Mouse (Mus musculus): ENCODE measurements at regions not wholly inside any gene's neighbourhood (a gene's known extent, or its start where the extent isn't known, plus 50 kb on each side); places are given as distances from the start of the nearest gene placed in this dataset.

DNA sequence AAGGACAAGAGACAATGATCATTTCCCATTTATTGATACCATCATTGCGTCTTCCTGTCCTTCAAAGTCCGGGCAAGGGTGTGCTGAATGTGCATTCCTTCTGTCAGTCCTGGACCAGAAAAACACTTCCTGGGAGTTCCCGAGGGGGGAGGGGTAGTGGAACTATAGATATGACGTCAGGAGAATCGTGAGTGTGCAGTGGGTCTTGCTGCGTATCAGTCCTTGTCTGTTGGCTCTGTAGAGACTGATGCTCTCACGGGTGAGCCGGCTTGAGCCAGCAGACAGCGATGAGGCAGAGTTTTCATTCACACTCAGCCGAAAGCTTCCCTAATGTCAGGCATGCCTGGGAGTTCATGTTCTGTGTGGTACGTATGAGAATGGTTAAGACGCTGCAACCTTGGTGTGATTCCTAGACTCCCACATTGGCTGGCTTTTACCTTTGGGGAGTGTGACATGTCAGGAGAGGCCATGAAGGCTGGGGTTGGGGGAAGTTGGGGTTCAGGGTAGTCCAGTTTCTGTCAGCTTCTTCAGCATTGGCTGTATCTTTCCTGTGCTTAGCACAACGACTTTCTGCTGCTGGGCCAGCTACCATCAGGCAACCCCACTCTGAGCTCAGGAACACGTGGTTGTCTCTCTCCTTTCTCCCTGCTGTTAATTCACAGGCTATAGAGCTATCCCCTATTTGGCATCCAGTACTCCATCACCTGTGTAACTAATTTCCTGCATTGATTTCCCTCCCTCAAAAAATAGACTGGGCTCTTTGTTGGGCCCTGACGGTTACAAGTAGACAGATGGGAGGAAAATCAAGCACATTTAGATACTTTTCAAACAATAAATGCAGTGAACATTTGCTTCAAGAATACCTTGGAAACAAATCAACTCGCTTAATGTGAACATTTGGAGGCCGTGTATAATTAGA lies 203.2 kb upstream of the Daam1 start:
- Histone ChIP-seq H3K9me3 (replicated peaks) (no peaks in the 10 kb centered on the region), H3K4me1 (peaks cover 10% of the 10 kb centered on the region; the same call in 1 of the 2 replicates), H3K27ac (replicated peaks) (no peak overlapping the region), H3K36me3 (no peaks in the 10 kb centered on the region), H3K4me3 (no peak overlapping the region), H3K27me3 (ENCODE audit: low read depth, poor library complexity, severe bottlenecking) (no peaks in the 10 kb centered on the region)
- DNase-seq (ENCODE audit: low spot score), result no peak
- WGBS, result 83% methylated on average over 17 of the region's 17 CpGs

- no peak for DNase-seq (ENCODE audit: low spot score)
- Histone ChIP-seq H3K27ac (replicated peaks) (no peak overlapping the region), H3K4me3 (no peak overlapping the region), H3K9me3 (replicated peaks) (no peaks in the 10 kb centered on the region), H3K36me3 (no peaks in the 10 kb centered on the region), H3K27me3 (ENCODE audit: low read depth, poor library complexity, severe bottlenecking) (no peaks in the 10 kb centered on the region), H3K4me1 (peaks cover 10% of the 10 kb centered on the region; the same call in 1 of the 2 replicates)
- 71% methylated on average over 5 of the region's 5 CpGs for WGBS
Observed at GRCm38 (mm10) chr12:71628340-71628738, 202.5 kb upstream of the Daam1 start.

GRCm38 (mm10) chr12:71628796-71629195 lies 202.1 kb upstream of the Daam1 start:
- Histone ChIP-seq H3K27ac (replicated peaks) (no peak overlapping the region), H3K36me3 (no peaks in the 10 kb centered on the region), H3K9me3 (replicated peaks) (no peaks in the 10 kb centered on the region), H3K27me3 (ENCODE audit: low read depth, poor library complexity, severe bottlenecking) (no peaks in the 10 kb centered on the region), H3K4me1 (peaks cover 10% of the 10 kb centered on the region; the same call in 1 of the 2 replicates), H3K4me3 (no peak overlapping the region)
- WGBS, result 91% methylated on average over 10 of the region's 10 CpGs
- no peak for DNase-seq (ENCODE audit: low spot score)

DNA sequence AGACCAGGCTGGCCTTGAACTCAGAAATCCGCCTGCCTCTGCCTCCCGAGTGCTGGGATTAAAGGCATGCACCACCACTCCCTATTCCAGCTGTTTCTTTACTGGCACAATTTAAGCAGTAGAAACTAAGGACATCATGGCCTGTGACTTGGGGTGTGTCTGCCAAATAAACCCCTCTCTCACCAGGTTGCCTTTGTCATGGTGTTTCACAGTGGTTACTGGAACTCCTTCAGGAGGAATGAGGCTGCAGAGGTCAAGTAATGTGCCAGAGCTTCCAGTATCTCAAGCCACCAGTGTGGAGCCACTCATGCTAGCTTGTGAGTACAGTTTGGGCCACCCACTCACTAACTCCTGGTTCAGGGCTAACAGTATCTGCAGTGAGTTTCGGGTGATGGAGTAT lies 200.5 kb upstream of the Daam1 start:
- Histone ChIP-seq H3K27me3 (ENCODE audit: low read depth, poor library complexity, severe bottlenecking) (no peaks in the 10 kb centered on the region), H3K4me1 (0 out of 2 replicates have a peak, but pooled peaks cover 4% of the 10 kb centered on the region), H3K9me3 (replicated peaks) (no peaks in the 10 kb centered on the region), H3K36me3 (no peaks in the 10 kb centered on the region), H3K4me3 (no peak overlapping the region), H3K27ac (replicated peaks) (no peak overlapping the region)
- no peak for DNase-seq (ENCODE audit: low spot score)
- 97% methylated on average over 3 of the region's 3 CpGs for WGBS

- Histone ChIP-seq H3K9me3 (replicated peaks) (no peaks in the 10 kb centered on the region), H3K27ac (replicated peaks) (no peak overlapping the region), H3K27me3 (ENCODE audit: low read depth, poor library complexity, severe bottlenecking) (peaks cover 8% of the 10 kb centered on the region; the same call in 1 of the 2 replicates), H3K4me1 (peaks cover 5% of the 10 kb centered on the region), H3K36me3 (no peaks in the 10 kb centered on the region), H3K4me3 (no peak overlapping the region)
- WGBS, result 91% methylated on average over 6 of the region's 6 CpGs
- no peak for DNase-seq (ENCODE audit: low spot score)
Observed at GRCm38 (mm10) chr12:71636300-71636699, 194.6 kb upstream of the Daam1 start.

DNA sequence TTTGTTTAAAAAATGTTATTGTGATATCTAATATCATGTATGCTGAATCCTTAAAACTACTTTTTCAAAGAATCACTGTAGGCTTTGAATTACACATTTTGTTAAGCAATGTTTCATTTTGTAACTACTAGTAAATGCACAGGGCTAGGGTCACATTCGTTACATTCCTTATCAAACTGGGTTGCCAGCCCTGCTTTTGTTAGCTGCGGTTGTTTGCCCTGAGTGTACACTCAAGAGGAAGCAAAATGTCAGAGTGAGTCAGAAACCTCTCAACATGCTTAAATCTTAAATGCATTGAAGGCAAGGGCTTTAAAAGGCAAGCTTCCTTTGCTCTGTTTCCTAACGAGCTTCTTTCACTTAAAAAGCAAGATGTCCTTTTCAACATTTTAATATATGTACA lies 193.6 kb upstream of the Daam1 start:
- Histone ChIP-seq H3K9me3 (replicated peaks) (no peaks in the 10 kb centered on the region), H3K4me3 (no peak overlapping the region), H3K27me3 (ENCODE audit: low read depth, poor library complexity, severe bottlenecking) (peaks cover 8% of the 10 kb centered on the region; the same call in 1 of the 2 replicates), H3K4me1 (peaks cover 6% of the 10 kb centered on the region), H3K27ac (replicated peaks) (no peak overlapping the region), H3K36me3 (no peaks in the 10 kb centered on the region)
- no peak for DNase-seq (ENCODE audit: low spot score)
- WGBS, result 78% methylated on average over 3 of the region's 3 CpGs

DNA sequence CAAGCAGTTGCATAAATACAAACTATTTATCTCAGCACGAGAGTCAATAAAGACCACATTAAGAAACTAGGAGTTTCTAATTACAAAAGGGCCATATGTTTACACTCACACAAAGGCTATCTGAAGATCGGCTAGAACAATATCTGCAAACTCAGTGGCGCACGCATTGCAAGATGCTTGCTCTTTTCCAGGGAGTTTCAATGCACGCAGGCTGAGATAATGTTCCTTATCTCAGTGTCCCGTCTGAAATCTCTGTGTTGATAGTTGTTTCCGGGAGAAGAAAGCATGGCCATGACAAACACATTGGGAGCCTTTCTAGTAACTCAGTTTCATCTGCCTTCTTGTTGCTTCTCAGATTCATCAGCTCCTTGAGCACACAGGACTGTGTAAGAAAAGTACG lies 192.6 kb upstream of the Daam1 start:
- Histone ChIP-seq H3K27me3 (ENCODE audit: low read depth, poor library complexity, severe bottlenecking) (peaks cover 8% of the 10 kb centered on the region; the same call in 1 of the 2 replicates), H3K36me3 (no peaks in the 10 kb centered on the region), H3K4me1 (peaks cover 8% of the 10 kb centered on the region), H3K4me3 (no peak overlapping the region), H3K27ac (replicated peaks) (no peak overlapping the region), H3K9me3 (replicated peaks) (no peaks in the 10 kb centered on the region)
- 55% methylated on average over 8 of the region's 8 CpGs for WGBS
- no peak for DNase-seq (ENCODE audit: low spot score)

DNA sequence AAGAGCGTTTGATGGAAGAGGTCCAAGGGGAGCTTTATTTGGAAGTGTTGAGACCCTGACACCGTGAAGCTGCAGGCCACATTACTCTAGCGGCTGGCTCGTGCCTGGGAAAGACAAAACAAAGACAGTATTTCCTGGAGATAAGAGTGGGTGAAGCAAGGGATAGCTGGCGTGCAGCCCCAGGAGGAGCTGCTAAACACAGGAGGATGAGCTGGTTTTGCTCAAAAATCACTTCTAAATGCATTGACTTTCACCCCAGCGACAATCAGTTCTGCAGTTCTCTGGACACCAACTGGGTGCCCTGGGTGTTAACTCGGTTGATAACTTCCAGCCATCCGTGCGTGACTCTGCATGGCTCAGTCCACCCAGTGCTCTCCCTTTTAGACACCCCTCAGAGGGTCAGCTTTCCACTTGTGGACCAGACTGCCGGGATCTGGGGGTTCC lies 190.8 kb upstream of the Daam1 start:
- peaks cover 8% of the 10 kb centered on the region for H3K4me1 ChIP-seq
- H3K27ac ChIP-seq (replicated peaks), result no peak overlapping the region
- WGBS, result 81% methylated on average over 10 of the region's 10 CpGs
- no peak for DNase-seq (ENCODE audit: low spot score)
- no peak overlapping the region for H3K4me3 ChIP-seq
- H3K9me3 ChIP-seq (replicated peaks), result no peaks in the 10 kb centered on the region
- peaks cover 8% of the 10 kb centered on the region; the same call in 1 of the 2 replicates for H3K27me3 ChIP-seq (ENCODE audit: low read depth, poor library complexity, severe bottlenecking)
- H3K36me3 ChIP-seq, result no peaks in the 10 kb centered on the region

DNA sequence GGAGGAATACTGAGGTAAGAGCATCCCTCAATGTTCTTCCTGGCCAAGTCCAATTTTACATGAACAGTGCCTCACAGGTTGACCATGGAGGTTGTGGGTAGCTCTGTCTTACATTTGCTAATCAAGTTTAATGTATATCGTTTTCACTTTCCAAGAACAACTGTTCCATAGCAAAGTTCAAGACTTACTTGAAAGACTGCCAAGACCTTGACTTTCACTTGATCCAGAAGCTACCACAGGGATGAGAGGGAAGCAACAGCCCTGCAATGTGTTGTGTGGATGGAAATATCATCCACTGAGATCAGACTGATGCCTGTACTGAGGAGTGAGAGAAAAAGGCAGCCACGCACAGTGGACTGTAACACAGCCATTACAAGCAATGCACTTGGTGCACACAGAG lies 189.4 kb upstream of the Daam1 start:
- peaks cover 8% of the 10 kb centered on the region for H3K4me1 ChIP-seq
- H3K27me3 ChIP-seq (ENCODE audit: low read depth, poor library complexity, severe bottlenecking), result peaks cover 4% of the 10 kb centered on the region; the same call in 1 of the 2 replicates
- H3K36me3 ChIP-seq, result no peaks in the 10 kb centered on the region
- no peak overlapping the region for H3K27ac ChIP-seq (replicated peaks)
- no peaks in the 10 kb centered on the region for H3K9me3 ChIP-seq (replicated peaks)
- WGBS, result 94% methylated on average over 2 of the region's 2 CpGs
- H3K4me3 ChIP-seq, result no peak overlapping the region
- DNase-seq (ENCODE audit: low spot score), result no peak

- Histone ChIP-seq H3K4me3 (no peak overlapping the region), H3K27ac (replicated peaks) (no peak overlapping the region), H3K9me3 (replicated peaks) (no peaks in the 10 kb centered on the region), H3K36me3 (no peaks in the 10 kb centered on the region), H3K4me1 (peaks cover 8% of the 10 kb centered on the region), H3K27me3 (ENCODE audit: low read depth, poor library complexity, severe bottlenecking) (no peaks in the 10 kb centered on the region; the same call in 1 of the 2 replicates)
- DNase-seq (ENCODE audit: low spot score), result no peak
- 85% methylated on average over 8 of the region's 8 CpGs for WGBS
Observed at GRCm38 (mm10) chr12:71642797-71643337, 188.0 kb upstream of the Daam1 start.

GRCm38 (mm10) chr12:71651251-71651650 lies 179.6 kb upstream of the Daam1 start:
- Histone ChIP-seq H3K4me1 (no peaks in the 10 kb centered on the region), H3K9me3 (replicated peaks) (no peaks in the 10 kb centered on the region), H3K27ac (replicated peaks) (no peak overlapping the region), H3K27me3 (ENCODE audit: low read depth, poor library complexity, severe bottlenecking) (no peaks in the 10 kb centered on the region), H3K36me3 (no peaks in the 10 kb centered on the region), H3K4me3 (no peak overlapping the region)
- no peak for DNase-seq (ENCODE audit: low spot score)
- 83% methylated on average over 2 of the region's 2 CpGs for WGBS

DNA sequence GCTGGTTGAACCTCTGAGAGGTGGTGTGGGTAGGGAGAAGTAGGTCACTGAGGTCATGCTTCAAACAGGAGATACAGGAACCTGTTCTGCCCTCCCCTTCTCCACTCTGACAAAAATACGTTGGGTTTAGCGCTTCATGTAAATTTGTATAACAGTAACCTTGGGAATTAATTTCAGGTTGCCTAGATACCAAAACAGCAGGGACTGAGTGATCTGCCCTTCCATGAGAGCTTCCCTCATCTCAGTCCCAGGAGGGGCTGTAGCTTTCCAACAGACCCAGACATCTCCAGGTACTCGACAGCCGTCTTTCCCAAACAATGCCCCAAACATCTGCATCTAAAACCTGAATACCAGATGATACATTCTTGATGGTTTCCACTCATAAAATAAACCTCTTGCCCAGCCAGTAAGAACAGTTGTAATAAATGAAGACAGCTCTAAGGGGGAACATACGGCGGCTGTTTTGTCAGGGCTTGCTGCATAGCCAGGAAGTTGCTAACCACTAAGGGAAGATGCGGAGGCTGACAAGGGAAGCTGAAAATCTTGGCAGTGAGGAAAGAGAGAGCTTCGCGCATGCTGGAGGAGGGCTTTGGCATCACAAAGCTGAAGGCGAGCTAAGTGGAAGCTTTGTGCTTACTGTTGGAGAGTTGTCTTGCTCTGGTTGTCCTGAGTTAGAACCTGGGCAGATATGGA lies 137.4 kb upstream of the Daam1 start:
- no peaks in the 10 kb centered on the region for H3K27me3 ChIP-seq (ENCODE audit: low read depth, poor library complexity, severe bottlenecking)
- 90% methylated on average over 10 of the region's 10 CpGs for WGBS
- DNase-seq (ENCODE audit: low spot score), result no peak
- no peaks in the 10 kb centered on the region for H3K9me3 ChIP-seq (replicated peaks)
- H3K27ac ChIP-seq (replicated peaks), result no peak overlapping the region
- no peak overlapping the region for H3K4me3 ChIP-seq
- peaks cover under 1% of the 10 kb centered on the region; the same call in 1 of the 2 replicates for H3K4me1 ChIP-seq
- H3K36me3 ChIP-seq, result no peaks in the 10 kb centered on the region
